Mouse (Mus musculus) liver, embryonic 12.5 days (tissue): ENCODE measurements at regions not wholly inside any gene's neighbourhood (a gene's known extent, or its start where the extent isn't known, plus 50 kb on each side); places are given as distances from the start of the nearest gene placed in this dataset.

Source experiments
- ATAC-seq: fragments of 200-750 bp; cut with Nextera tagmentation; 2 replicates; pipeline ENCODE4 v1.8.0; 2017; ENCODE audit warnings: moderate number of reproducible peaks, mild to moderate bottlenecking, moderate library complexity
- H3K27ac ChIP-seq: fragments of 300-500 bp; sonication (generic); 2 replicates; pipeline ENCODE4 v1.5.1; 2016; ENCODE audit warnings: mild to moderate bottlenecking
- H3K27me3 ChIP-seq: fragments of 300-500 bp; sonication (generic); replicated peaks from 2 replicates; pipeline ENCODE4 v1.6.1; 2016; ENCODE audit warnings: mild to moderate bottlenecking, moderate library complexity
- H3K36me3 ChIP-seq: fragments of 300-500 bp; sonication (generic); 2 replicates; pipeline ENCODE4 v1.6.1; 2016; ENCODE audit warnings: mild to moderate bottlenecking, moderate library complexity
- H3K4me1 ChIP-seq: fragments of 300-500 bp; sonication (generic); 2 replicates; pipeline ENCODE4 v1.6.1; 2016
- H3K4me2 ChIP-seq: fragments of 300-500 bp; sonication (generic); 2 replicates; pipeline ENCODE4 v1.6.1; 2016; ENCODE audit warnings: mild to moderate bottlenecking, moderate library complexity
- H3K4me3 ChIP-seq: fragments of 300-500 bp; sonication (generic); 2 replicates; pipeline ENCODE4 v1.5.1; 2016; ENCODE audit warnings: mild to moderate bottlenecking, moderate library complexity
- H3K9ac ChIP-seq: fragments of 300-500 bp; sonication (generic); 2 replicates; pipeline ENCODE4 v1.6.1; 2016; ENCODE audit warnings: mild to moderate bottlenecking, moderate library complexity
- H3K9me3 ChIP-seq: fragments of 300-500 bp; sonication (generic); replicated peaks from 2 replicates; pipeline ENCODE4 v1.6.1; 2016; ENCODE audit warnings: mild to moderate bottlenecking, moderate library complexity
- WGBS: fragments of 180-500 bp; shearing (Covaris S2); methylation state at CpG from one replicate; pipeline ENCODE4 v1.1.7; 2016; ENCODE audit not compliant: insufficient replicate concordance; 5-methylcytosine and 5-hydroxymethylcytosine counted together

DNA sequence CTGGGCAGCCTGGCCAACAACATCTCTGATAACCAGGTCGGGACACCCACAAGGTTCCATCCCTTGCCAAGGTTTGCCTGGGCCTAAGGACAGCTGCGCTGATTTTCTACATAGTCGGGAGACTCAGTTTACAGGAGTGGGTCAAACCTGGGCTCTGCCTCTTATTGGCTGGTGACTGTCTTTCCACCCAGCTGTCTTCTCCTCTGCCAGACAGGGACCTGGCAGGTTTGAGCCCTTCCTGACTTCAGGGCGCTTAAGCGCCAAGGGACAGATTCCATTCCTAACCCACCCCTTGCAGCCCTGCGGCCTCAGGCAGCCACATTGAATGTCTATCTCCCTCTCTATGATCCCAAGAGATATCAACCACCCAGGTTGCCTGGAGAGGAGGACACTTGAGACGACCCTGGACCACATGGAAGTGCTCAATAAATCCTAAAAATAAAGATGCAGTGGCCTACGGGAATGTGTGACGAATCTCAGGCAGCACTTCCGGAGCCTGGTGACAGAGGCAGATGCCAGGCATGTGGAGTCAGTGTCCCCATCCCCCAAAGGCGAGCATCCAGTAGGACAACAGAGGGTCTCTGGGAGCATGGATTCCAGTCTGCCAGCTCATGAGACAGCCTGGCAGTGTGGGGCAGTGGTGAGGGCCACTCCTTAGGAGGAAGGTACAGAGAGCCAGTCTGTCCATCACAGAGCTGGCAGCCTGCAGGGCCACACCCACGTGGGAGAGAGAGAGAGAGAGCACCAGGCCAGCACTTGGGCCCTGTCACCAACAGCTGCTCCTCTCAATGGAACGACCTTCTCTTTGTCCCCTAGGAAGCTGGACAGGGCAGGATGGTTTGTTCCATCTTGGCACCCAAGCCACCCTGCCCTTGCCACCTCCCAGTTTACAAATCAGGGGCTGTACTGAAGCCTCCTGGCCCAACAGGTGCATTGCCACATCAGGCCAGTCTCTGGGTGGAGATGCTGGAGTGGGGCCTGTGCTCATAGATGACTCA lies 63.8 kb upstream of the Slc6a6 start:
- no peaks in the 10 kb centered on the region for H3K27me3 ChIP-seq
- no peaks in the 10 kb centered on the region for H3K36me3 ChIP-seq
- H3K4me3 ChIP-seq: no peak overlapping the region
- 72% methylated on average over 13 of the region's 13 CpGs for WGBS
- H3K9me3 ChIP-seq: no peaks in the 10 kb centered on the region
- ATAC-seq: no peak
- H3K4me1 ChIP-seq: peaks cover 32% of the 10 kb centered on the region
- H3K9ac ChIP-seq: no peak overlapping the region
- H3K4me2 ChIP-seq: no peak overlapping the region
- H3K27ac ChIP-seq: no peak overlapping the region

DNA sequence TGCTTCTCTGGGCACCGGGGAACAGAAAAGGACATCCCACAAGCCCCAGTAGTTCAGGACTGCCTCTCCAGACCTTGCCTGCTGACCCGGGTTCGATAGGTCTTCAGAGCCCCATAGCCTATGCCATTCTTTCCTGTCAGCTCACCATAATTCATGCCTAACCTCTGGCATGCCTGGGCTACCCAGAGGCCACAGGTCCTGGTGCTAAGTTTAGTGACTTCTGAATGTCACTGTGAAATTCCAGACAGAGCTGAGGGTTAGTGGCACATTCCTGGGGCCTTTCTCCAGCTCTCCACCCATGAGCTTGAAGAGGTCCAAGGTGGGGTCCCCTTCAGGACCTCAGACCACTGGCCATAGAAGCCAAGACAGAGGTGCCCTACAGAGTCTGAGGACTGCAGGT lies 62.4 kb upstream of the Slc6a6 start:
- 75% methylated on average over 3 of the region's 3 CpGs for WGBS
- no peaks in the 10 kb centered on the region for H3K9me3 ChIP-seq
- H3K4me3 ChIP-seq: no peak overlapping the region
- H3K36me3 ChIP-seq: no peaks in the 10 kb centered on the region
- peaks cover 32% of the 10 kb centered on the region for H3K4me1 ChIP-seq
- no peak for ATAC-seq
- no peak overlapping the region for H3K4me2 ChIP-seq
- no peak overlapping the region for H3K27ac ChIP-seq
- H3K9ac ChIP-seq: no peak overlapping the region
- H3K27me3 ChIP-seq: no peaks in the 10 kb centered on the region

DNA sequence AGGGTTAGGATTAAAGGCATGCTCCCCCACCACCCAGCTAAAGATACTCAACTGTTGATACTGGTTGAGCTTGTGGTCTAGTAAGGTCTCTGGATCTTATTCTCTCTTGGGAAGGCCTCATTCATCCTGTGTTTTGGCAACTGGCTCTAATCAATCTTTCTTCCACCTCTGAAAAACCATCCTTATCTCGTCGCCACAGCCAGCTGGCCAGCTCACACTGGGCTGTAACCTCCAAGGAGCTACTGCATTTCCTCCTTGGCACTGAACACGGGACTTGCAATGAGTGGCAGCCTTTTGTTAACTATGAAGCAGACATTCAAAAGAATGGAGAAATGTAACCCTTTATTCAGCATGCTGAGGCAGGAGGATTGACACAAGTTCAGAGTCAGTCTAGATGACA lies 61.4 kb upstream of the Slc6a6 start:
- Histone ChIP-seq H3K27ac (no peak overlapping the region), H3K36me3 (no peaks in the 10 kb centered on the region), H3K27me3 (no peaks in the 10 kb centered on the region), H3K9me3 (no peaks in the 10 kb centered on the region), H3K9ac (no peak overlapping the region), H3K4me1 (peaks cover 25% of the 10 kb centered on the region), H3K4me2 (no peak overlapping the region), H3K4me3 (no peak overlapping the region)
- 11% methylated on average over 3 of the region's 3 CpGs for WGBS
- ATAC-seq: peak; percentile 50; the same call in 1 of the 2 replicates

DNA sequence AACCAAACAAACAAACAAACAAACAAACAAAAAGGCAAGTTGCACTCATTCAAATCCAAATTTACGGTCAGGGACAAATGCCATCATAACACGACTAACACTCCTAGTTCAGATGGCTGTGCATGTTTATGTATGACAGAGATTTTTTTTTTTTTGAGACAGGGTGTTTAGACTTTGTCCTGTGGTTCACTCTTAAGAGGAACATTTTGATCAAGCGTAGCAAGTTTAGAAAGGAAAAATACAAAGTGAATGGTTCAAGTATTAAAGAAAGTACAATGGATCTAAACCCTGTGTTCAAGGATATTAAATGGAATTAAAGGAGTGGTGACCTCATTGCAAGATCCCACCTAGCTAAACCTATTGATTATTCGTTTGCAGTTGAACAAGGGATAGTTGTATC lies 60.2 kb upstream of the Slc6a6 start:
- no peak overlapping the region for H3K27ac ChIP-seq
- H3K36me3 ChIP-seq: no peaks in the 10 kb centered on the region
- no peaks in the 10 kb centered on the region for H3K9me3 ChIP-seq
- H3K4me2 ChIP-seq: no peak overlapping the region
- peaks cover 16% of the 10 kb centered on the region for H3K4me1 ChIP-seq
- no peak for ATAC-seq
- WGBS: 77% methylated on average over 4 of the region's 4 CpGs
- H3K4me3 ChIP-seq: no peak overlapping the region
- H3K9ac ChIP-seq: no peak overlapping the region
- H3K27me3 ChIP-seq: no peaks in the 10 kb centered on the region

DNA sequence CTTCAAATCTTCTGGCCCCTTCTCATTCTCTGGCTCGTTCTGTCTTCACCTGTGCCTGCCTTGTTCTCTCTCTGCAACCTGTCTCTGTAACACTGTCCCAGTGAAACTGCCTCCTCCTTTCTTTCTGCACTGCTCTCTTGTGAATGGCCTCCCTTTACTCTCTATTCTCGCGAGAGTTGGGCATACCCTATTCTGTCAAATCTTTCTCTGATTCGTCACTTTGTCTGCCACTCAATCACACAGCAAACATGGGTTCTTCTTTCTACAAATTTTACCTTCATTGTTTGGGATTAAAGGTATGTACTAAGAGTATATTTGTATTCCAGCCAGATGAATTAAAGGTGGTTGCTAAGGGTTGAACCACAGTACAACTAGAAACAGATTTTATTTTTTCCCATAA lies 54.6 kb upstream of the Slc6a6 start:
- no peak overlapping the region for H3K4me3 ChIP-seq
- no peak overlapping the region for H3K4me2 ChIP-seq
- H3K9me3 ChIP-seq: peaks cover 4% of the 10 kb centered on the region; the same call in 1 of the 2 replicates
- no peaks in the 10 kb centered on the region for H3K27me3 ChIP-seq
- no peaks in the 10 kb centered on the region for H3K36me3 ChIP-seq
- H3K9ac ChIP-seq: no peak overlapping the region
- ATAC-seq: no peak
- H3K4me1 ChIP-seq: no peaks in the 10 kb centered on the region
- 66% methylated on average over 4 of the region's 4 CpGs for WGBS
- H3K27ac ChIP-seq: no peak overlapping the region

DNA sequence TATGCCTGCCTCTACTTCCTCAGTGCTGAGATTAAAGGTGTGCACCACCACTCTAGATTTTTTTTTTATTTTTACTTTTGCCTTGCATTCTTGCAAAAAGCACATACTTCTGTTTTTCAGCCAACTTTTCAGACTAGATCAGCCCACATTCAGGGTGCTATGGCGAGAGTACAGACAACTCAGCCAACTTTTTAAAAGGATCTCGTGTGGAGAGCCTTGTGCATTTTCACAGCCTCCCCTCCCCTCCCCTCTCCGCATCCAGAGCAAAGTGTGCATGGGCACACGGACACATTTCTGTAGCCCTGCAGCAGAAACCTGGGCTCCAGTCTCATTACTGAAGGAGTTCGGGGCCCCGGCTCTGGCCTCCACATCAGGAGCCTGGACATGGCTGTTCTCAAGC lies 52.6 kb upstream of the Slc6a6 start:
- H3K9ac ChIP-seq: no peak overlapping the region
- no peak overlapping the region for H3K4me3 ChIP-seq
- H3K4me2 ChIP-seq: no peak overlapping the region
- no peak overlapping the region for H3K27ac ChIP-seq
- peaks cover 4% of the 10 kb centered on the region; the same call in 1 of the 2 replicates for H3K9me3 ChIP-seq
- no peak for ATAC-seq
- no peaks in the 10 kb centered on the region for H3K4me1 ChIP-seq
- WGBS: 76% methylated on average over 6 of the region's 6 CpGs
- no peaks in the 10 kb centered on the region for H3K36me3 ChIP-seq
- H3K27me3 ChIP-seq: no peaks in the 10 kb centered on the region
